Mouse (Mus musculus) midbrain, embryonic 13.5 days (tissue): ENCODE measurements around the gene Ech1. TPM values are rescaled to one million over a fixed set of nuclear protein-coding genes. Genes with fewer than 3 reads are reported as not detected.
A peak's percentile ranks its signal among the peaks of the same experiment; 100 is the strongest.

ENCODE experiments used
- ATAC-seq: fragments of 200-750 bp; cut with Nextera tagmentation; 2 replicates; pipeline ENCODE4 v1.8.0; 2017; ENCODE audit warnings: mild to moderate bottlenecking, moderate TSS enrichment, moderate library complexity
- H3K27ac ChIP-seq: fragments of 300-500 bp; sonication (generic); 2 replicates; pipeline ENCODE4 v1.5.1; 2015; ENCODE audit warnings: inconsistent platforms, mild to moderate bottlenecking, moderate library complexity
- H3K27me3 ChIP-seq: fragments of 300-500 bp; sonication (generic); 2 replicates; pipeline ENCODE4 v1.6.1; 2015; ENCODE audit warnings: mild to moderate bottlenecking, inconsistent platforms
- H3K36me3 ChIP-seq: fragments of 300-500 bp; sonication (generic); 2 replicates; pipeline ENCODE4 v1.6.1; 2015; ENCODE audit warnings: mild to moderate bottlenecking, inconsistent platforms
- H3K4me1 ChIP-seq: fragments of 300-500 bp; sonication (generic); replicated peaks from 2 replicates; pipeline ENCODE4 v1.6.1; 2015; ENCODE audit warnings: inconsistent platforms
- H3K4me2 ChIP-seq: fragments of 300-500 bp; sonication (generic); replicated peaks from 2 replicates; pipeline ENCODE4 v1.6.1; 2015; ENCODE audit warnings: moderate library complexity, mild to moderate bottlenecking, inconsistent platforms
- H3K4me3 ChIP-seq: fragments of 300-500 bp; sonication (generic); replicated peaks from 2 replicates; pipeline ENCODE4 v1.5.1; 2015; ENCODE audit warnings: mild to moderate bottlenecking, inconsistent platforms
- H3K9ac ChIP-seq: fragments of 300-500 bp; sonication (generic); replicated peaks from 2 replicates; pipeline ENCODE4 v1.6.1; 2015; ENCODE audit warnings: mild to moderate bottlenecking, inconsistent platforms
- H3K9me3 ChIP-seq: fragments of 300-500 bp; sonication (generic); 2 replicates; pipeline ENCODE4 v1.6.1; 2016; ENCODE audit warnings: mild to moderate bottlenecking, inconsistent platforms
- WGBS: fragments of 180-500 bp; shearing (Covaris S2); methylation state at CpG from one replicate; pipeline ENCODE4 v1.1.7; 2015; 5-methylcytosine and 5-hydroxymethylcytosine counted together
- polyA plus RNA-seq: library from polyadenylated mRNA; unstranded; fragments of >200 nt; fragmentation: Nextera tagmentation; extraction: Ambion mirVana; gene quantifications from 2 replicates; pipeline ENCODE4 v1.2.1, GENCODE M21; 2015

The Ech1 gene
- polyA plus RNA-seq, 1 experiment from 2014 or later = 71.6 TPM

DNA sequence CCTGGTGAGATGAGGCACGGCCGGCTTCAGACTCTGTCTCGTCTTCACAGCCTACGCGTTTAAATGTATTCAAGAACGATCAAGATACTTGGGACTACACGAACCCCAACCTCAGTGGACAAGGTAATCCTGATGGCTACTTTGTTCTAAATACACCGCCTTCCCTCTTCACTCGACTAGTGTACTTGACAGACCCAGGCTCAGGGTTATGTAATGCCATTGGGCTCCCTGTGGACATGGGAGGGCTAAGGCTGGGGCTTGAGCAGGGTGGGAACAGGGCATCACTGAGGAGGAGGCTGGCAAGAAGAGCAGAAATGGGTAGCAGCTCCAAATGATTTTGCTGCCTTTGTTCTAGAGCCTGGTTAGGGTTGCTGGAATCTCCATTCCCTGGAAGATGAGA is 9.8 kb upstream of the Ech1 start:
- H3K9me3 ChIP-seq = no peaks in the 10 kb centered on the region
- no peak overlapping the region for H3K4me3 ChIP-seq
- 90% methylated on average over 9 of the region's 9 CpGs for WGBS
- no peak overlapping the region for H3K4me2 ChIP-seq
- H3K27ac ChIP-seq = no peak overlapping the region
- H3K4me1 ChIP-seq = peaks cover 80% of the 10 kb centered on the region
- peak overlapping the region; percentile 32; the same call in 1 of the 2 replicates for H3K9ac ChIP-seq
- no peak for ATAC-seq
- peaks cover 78% of the 10 kb centered on the region for H3K36me3 ChIP-seq
- H3K27me3 ChIP-seq = no peaks in the 10 kb centered on the region

DNA sequence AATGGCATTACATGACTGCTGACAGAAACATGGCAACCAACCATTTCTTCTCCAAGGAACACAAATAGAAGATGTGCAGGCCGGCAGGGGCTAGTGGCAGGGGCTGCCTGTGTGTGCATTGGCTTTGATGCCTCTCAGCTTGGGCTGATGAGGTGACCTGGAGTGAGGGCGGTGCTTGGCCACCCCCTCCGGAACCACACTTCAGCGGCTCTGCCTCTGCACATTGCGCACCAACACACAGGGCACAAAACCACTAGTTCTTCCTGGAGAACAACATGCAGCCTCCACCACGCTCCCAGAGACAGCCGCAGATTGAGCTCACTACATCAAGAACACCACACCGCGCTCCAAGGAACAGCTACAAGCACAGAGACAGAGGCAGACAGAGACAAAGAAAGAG is 8.8 kb upstream of the Ech1 start:
- Histone ChIP-seq H3K4me1 (peaks cover 90% of the 10 kb centered on the region), H3K9ac (peak overlapping the region; percentile 1; the same call in 1 of the 2 replicates), H3K27me3 (no peaks in the 10 kb centered on the region), H3K36me3 (peaks cover 88% of the 10 kb centered on the region), H3K9me3 (no peaks in the 10 kb centered on the region), H3K27ac (no peak overlapping the region), H3K4me2 (no peak overlapping the region), H3K4me3 (no peak overlapping the region)
- ATAC-seq = no peak
- WGBS = 82% methylated on average over 9 of the region's 9 CpGs

DNA sequence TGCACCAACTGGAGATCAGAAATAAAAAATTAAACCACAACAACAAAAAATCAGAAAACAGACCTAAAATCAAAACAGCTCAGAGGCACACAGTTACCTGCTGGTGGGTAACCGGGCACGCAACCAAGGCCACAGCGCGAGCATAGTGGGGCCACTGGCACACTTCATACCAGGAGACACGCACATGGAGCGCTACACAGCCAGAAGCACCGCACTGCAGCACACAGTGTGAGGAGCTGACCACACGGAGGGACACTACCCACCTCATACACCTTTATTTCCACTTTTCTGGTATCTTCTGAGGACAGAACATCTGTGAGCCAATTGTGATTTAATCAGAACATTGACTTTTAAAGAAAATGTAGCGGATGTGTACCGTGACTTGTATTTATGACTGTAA is 8.1 kb upstream of the Ech1 start:
- H3K4me1 ChIP-seq = peaks cover 91% of the 10 kb centered on the region

DNA sequence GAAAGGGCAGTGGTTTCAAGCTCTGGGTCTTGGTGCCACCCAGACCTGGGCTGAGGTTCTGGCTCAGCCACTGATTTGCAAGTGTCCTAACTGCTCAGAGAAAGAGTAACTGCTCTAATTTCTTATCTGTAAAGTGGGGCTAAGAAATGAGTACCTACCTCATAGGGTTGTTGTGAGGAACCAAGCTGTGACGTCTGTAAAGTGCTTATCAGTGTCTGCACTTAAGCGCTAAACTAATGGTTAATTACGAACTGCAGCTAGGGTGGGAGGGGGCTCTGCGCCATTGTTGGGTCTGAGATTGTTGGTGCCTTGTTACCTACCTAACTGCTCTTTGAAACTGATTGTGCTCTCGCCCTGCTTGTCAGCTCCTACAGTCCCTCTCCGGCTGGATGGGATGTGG is 7.5 kb upstream of the Ech1 start:
- H3K4me3 ChIP-seq = 0 out of 2 replicates have a peak overlapping the region, but pooled peaks have one; percentile 5
- H3K9ac ChIP-seq = peak overlapping the region; percentile 39; the same call in 1 of the 2 replicates
- no peaks in the 10 kb centered on the region for H3K27me3 ChIP-seq
- WGBS = 74% methylated on average over 6 of the region's 6 CpGs
- ATAC-seq = no peak
- H3K27ac ChIP-seq = no peak overlapping the region; the same call in 1 of the 2 replicates
- no peaks in the 10 kb centered on the region for H3K9me3 ChIP-seq
- H3K4me1 ChIP-seq = peaks cover 85% of the 10 kb centered on the region
- no peak overlapping the region for H3K4me2 ChIP-seq
- H3K36me3 ChIP-seq = peaks cover 98% of the 10 kb centered on the region

More for the DNA sequence above, 8.1 kb upstream of the Ech1 start:
- H3K36me3 ChIP-seq = peaks cover 95% of the 10 kb centered on the region
- H3K27ac ChIP-seq = no peak overlapping the region
- ATAC-seq = no peak
- H3K9me3 ChIP-seq = no peaks in the 10 kb centered on the region
- H3K4me3 ChIP-seq = no peak overlapping the region
- H3K4me2 ChIP-seq = no peak overlapping the region
- 91% methylated on average over 10 of the region's 10 CpGs for WGBS
- H3K9ac ChIP-seq = 0 out of 2 replicates have a peak overlapping the region, but pooled peaks have one; percentile 32
- no peaks in the 10 kb centered on the region for H3K27me3 ChIP-seq

DNA sequence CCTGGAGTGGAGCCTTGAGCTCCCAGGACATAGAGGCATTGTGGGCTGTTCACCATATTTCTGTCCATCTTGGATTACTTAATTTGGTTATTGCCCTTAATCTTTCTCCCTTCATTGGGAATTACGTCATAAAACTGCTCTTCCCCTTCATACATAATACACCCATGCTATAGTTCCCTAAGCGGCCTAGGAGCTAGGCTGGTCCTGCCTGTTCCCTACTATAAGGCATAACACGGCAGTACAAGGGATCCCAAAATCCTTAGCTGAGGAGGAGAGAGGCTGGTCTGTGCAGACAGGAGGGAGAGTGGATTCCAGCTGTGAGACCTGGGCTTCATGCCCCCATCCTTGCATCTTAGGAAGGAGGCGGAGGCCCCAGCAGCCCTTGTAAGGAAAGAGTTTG is 7.1 kb upstream of the Ech1 start:
- Histone ChIP-seq H3K4me3 (0 out of 2 replicates have a peak overlapping the region, but pooled peaks have one; percentile 5), H3K36me3 (peaks cover 98% of the 10 kb centered on the region), H3K27ac (no peak overlapping the region; the same call in 1 of the 2 replicates), H3K9ac (peak overlapping the region; percentile 39; the same call in 1 of the 2 replicates), H3K9me3 (no peaks in the 10 kb centered on the region), H3K27me3 (no peaks in the 10 kb centered on the region), H3K4me1 (peaks cover 81% of the 10 kb centered on the region), H3K4me2 (no peak overlapping the region)
- 74% methylated on average over 4 of the region's 4 CpGs for WGBS
- ATAC-seq = no peak

DNA sequence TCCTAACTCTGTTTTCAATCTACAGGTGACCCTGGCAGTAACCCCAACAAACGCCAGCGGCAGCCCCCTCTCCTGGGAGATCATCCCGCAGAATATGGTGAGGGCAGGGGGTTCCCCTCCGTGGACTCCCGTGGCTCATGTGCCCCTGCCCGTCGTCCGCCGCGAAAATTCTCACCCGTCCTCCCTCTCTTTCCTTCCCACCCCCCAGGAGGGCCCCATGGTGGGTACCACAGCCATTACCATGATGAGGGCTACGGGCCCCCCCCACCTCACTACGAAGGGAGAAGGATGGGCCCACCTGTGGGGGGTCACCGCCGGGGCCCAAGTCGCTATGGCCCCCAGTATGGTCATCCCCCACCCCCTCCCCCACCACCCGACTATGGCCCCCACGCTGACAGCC is 6.6 kb upstream of the Ech1 start:
- no peak overlapping the region for H3K9ac ChIP-seq
- WGBS = 77% methylated on average over 18 of the region's 18 CpGs

DNA sequence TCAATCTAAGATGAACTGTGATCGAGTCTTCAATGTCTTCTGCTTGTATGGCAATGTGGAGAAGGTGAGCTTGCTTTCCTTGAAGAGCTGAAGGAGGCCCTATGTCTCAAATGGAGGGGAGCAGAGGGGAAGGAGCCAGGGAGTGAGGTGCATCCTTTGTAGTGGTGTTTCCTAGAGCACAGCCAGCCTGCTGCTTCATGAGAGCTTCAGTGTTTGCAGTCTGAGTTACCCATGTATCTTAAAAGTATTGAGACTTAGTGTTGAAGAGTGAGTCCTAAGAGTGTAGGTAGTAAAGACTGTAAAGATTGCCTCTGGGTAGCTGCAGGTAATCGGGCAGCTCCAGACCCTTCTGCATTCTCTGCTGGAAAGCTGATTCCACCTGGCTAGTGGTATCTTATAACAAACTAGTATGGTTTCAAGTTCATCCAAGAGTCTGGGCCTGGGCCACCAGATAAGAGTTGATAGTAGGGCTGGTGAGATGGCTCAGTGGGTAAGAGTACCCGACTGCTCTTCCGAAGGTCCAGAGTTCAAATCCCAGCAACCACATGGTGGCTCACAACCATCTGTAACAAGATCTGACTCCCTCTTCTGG is 6.1 kb upstream of the Ech1 start:
- Histone ChIP-seq H3K9ac (no peak overlapping the region), H3K4me2 (no peak overlapping the region), H3K27me3 (no peaks in the 10 kb centered on the region), H3K4me3 (no peak overlapping the region), H3K36me3 (peaks cover 91% of the 10 kb centered on the region), H3K27ac (no peak overlapping the region), H3K9me3 (no peaks in the 10 kb centered on the region), H3K4me1 (peaks cover 75% of the 10 kb centered on the region)
- 76% methylated on average over 4 of the region's 4 CpGs for WGBS
- no peak for ATAC-seq

More for the DNA sequence above, 6.6 kb upstream of the Ech1 start:
- Histone ChIP-seq H3K27ac (no peak overlapping the region), H3K27me3 (no peaks in the 10 kb centered on the region), H3K9me3 (no peaks in the 10 kb centered on the region), H3K4me1 (peaks cover 78% of the 10 kb centered on the region), H3K4me2 (no peak overlapping the region), H3K4me3 (no peak overlapping the region), H3K36me3 (peaks cover 96% of the 10 kb centered on the region)
- ATAC-seq = no peak

DNA sequence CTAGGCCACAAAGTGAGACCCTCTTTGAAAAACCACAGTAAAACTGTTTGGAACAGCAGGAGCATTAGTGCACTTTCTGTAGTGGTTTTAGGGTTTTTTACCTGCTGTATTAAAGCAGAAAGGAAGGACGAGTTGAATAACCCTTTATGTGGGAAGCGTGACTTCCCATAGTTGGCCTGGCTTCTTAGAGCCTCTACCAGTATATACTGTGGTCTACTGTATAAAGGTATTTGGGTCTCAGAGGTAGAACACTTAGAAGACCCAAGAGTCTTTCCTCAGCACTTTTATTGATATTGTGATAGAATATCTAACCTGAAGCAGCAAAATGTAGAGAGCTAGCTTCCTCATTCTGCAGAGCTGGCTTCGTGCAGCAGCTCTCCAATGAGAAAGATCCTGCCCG is 5.4 kb upstream of the Ech1 start:
- WGBS = 78% methylated on average over 4 of the region's 4 CpGs
- Histone ChIP-seq H3K4me2 (no peak overlapping the region), H3K9me3 (no peaks in the 10 kb centered on the region), H3K36me3 (peaks cover 85% of the 10 kb centered on the region), H3K27me3 (no peaks in the 10 kb centered on the region), H3K27ac (peak overlapping the region; percentile 69), H3K4me1 (peaks cover 73% of the 10 kb centered on the region), H3K9ac (no peak overlapping the region), H3K4me3 (no peak overlapping the region)
- no peak for ATAC-seq

DNA sequence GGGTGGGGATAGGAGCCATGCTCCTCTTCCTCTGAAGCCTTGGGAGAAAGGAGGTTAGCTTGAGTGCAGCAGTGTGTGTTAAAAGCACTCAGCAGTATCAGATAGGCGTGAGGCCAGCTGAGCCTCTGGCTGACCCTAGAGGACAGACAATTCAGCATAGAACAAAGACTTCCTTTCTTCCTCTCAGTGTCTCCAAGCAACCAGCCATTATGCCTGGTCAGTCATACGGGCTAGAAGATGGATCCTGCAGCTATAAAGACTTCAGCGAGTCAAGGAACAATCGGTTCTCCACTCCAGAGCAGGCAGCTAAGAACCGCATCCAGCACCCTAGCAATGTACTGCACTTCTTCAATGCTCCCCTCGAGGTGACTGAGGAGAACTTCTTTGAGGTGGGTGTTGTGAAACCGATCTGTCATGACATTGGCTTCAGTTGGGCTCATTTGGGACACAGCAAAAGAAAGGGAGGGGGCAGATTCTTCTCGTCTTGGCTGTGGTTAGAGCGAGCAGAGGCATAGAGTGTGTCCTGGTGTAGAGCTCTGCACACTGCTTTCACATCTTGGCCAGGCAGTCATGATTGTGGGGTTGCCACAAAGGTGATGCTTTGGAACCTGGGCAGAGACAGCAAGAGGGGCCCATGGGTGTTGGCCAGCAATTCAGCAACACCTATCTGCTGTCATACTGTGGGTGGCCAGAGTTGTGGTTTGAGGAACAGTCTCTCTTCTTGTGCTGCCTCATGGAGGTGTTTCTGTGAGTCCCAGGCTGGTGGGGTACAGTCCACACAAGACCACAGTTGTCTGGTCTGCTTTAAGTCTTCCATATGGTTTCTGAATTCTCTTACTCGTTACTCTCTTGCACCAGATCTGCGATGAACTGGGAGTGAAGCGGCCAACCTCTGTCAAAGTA is 4.4 kb upstream of the Ech1 start:
- 36% methylated on average over 12 of the region's 12 CpGs for WGBS
- 0 out of 2 replicates have a peak, but pooled peaks have one; percentile 15 for ATAC-seq
- H3K4me2 ChIP-seq = no peak overlapping the region
- peak overlapping the region; percentile 40; the same call in 1 of the 2 replicates for H3K9ac ChIP-seq
- peak overlapping the region; percentile 69 for H3K27ac ChIP-seq
- H3K27me3 ChIP-seq = no peaks in the 10 kb centered on the region
- H3K9me3 ChIP-seq = no peaks in the 10 kb centered on the region
- peaks cover 74% of the 10 kb centered on the region for H3K36me3 ChIP-seq
- no peak overlapping the region for H3K4me3 ChIP-seq
- peaks cover 69% of the 10 kb centered on the region for H3K4me1 ChIP-seq

DNA sequence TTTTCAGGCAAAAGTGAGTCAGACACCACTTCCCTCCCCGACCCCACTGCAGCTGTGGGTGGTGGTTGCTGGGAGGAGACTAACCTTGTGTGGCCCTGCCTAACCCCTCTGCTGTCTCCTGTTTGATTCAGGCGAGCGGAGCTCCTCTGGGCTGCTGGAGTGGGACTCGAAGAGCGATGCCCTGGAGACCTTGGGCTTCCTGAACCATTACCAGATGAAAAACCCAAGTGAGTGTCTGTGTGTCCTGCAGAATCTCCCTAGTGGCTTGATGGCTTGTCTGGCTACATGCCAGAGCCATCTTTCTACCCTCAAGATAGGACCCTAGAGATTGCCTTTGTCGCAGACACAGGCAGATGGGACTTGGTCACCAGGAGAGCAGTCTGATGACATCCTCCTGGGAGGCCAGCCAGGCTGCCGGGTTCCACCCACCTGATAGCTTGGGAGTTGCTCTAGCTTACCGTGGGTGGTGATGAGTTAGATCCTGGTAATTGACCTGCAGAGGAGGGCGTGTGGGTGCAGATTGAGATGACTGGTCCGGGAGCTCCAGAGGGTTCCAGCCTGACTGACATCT is 3.7 kb upstream of the Ech1 start:
- Histone ChIP-seq H3K27ac (peak overlapping the region; percentile 69), H3K4me2 (no peak overlapping the region), H3K9me3 (no peaks in the 10 kb centered on the region), H3K36me3 (peaks cover 67% of the 10 kb centered on the region), H3K4me1 (peaks cover 68% of the 10 kb centered on the region), H3K4me3 (no peak overlapping the region), H3K9ac (no peak overlapping the region), H3K27me3 (no peaks in the 10 kb centered on the region)
- no peak for ATAC-seq
- 75% methylated on average over 10 of the region's 10 CpGs for WGBS

DNA sequence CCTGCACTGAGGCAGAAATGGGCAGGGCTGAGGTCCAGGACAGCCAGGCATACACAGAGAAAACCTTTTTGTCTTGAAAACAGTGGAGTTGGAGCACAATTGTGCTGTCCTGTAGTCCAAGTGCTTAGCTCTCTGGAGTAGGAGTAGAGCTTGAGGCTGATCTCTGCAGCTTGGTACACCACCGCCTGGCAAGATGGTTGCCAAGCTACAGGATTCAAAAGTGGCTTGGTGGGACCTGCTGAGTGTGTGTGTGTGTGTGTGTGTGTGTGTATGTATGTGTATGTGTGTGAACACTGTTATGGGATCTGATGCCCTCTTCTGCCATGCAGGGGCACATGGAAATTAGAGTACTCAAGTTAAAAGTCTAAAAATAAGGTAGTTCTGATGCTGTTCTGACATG is 2.5 kb upstream of the Ech1 start:
- no peak for ATAC-seq
- no peaks in the 10 kb centered on the region for H3K9me3 ChIP-seq
- H3K4me3 ChIP-seq = no peak overlapping the region
- peaks cover 56% of the 10 kb centered on the region for H3K4me1 ChIP-seq
- no peak overlapping the region for H3K9ac ChIP-seq
- no peak overlapping the region for H3K27ac ChIP-seq
- H3K4me2 ChIP-seq = no peak overlapping the region
- H3K27me3 ChIP-seq = no peaks in the 10 kb centered on the region
- H3K36me3 ChIP-seq = peaks cover 55% of the 10 kb centered on the region
- WGBS = 47% methylated on average over 1 of the region's 1 CpGs
